Mouse (Mus musculus) hindbrain, embryonic 15.5 days (tissue): Measurements from ENCODE around the gene 1520401A03Rik. TPM values are rescaled to one million over a fixed set of nuclear protein-coding genes. Genes with fewer than 3 reads are reported as not detected.

Experiments
- polyA plus RNA-seq: library from polyadenylated mRNA; unstranded; fragments of >200 nt; fragmentation: Nextera tagmentation; extraction: Ambion mirVana; gene quantifications from 2 replicates; pipeline ENCODE4 v1.2.1, GENCODE M21; 2015

Gene 1520401A03Rik
- polyA plus RNA-seq, 1 experiment from 2014 or later: 0.13 TPM

Other genes starting within 250 kb of the 1520401A03Rik start
- not detected in 2 replicates for gene Vmn2r117, start 243.1 kb downstream of the 1520401A03Rik start, polyA plus RNA-seq
- 17.3 and 19.8 TPM in 2 replicates for gene Zfp213, start 158.5 kb downstream of the 1520401A03Rik start, polyA plus RNA-seq
- 24.3 and 29.3 TPM in 2 replicates for gene Zfp13, start 123.3 kb downstream of the 1520401A03Rik start, polyA plus RNA-seq
- gene Zscan10, start 121.9 kb downstream of the 1520401A03Rik start, polyA plus RNA-seq: 0.05 and 0.25 TPM in 2 replicates
- gene Mmp25, start 77.5 kb downstream of the 1520401A03Rik start, polyA plus RNA-seq: 1.7 TPM in 2 replicates
- 0.13 TPM in 1 of 2 replicates, not detected in the other for gene Bicdl2, start 62.3 kb downstream of the 1520401A03Rik start, polyA plus RNA-seq
- 127 and 138 TPM in 2 replicates for gene Hcfc1r1, start 49.2 kb downstream of the 1520401A03Rik start, polyA plus RNA-seq
- 40.5 and 43.5 TPM in 2 replicates for gene Thoc6, start 48.9 kb downstream of the 1520401A03Rik start, polyA plus RNA-seq
- gene Tnfrsf12a, start 45.3 kb downstream of the 1520401A03Rik start, polyA plus RNA-seq: 3.3 and 5.3 TPM in 2 replicates
- gene Cldn6, start 43.5 kb downstream of the 1520401A03Rik start, polyA plus RNA-seq: 0.38 and 0.66 TPM in 2 replicates
- 1.2 and 1.8 TPM in 2 replicates for gene Cldn9, start 38.8 kb downstream of the 1520401A03Rik start, polyA plus RNA-seq
- gene Pkmyt1, start 3.6 kb upstream of the 1520401A03Rik start, polyA plus RNA-seq: 19.8 and 21.8 TPM in 2 replicates
- gene Paqr4, start 18.1 kb upstream of the 1520401A03Rik start, polyA plus RNA-seq: 67.0 and 75.2 TPM in 2 replicates
- gene Kremen2, start 23.1 kb upstream of the 1520401A03Rik start, polyA plus RNA-seq: 1.5 TPM in 2 replicates
- gene Flywch1, start 48.8 kb upstream of the 1520401A03Rik start, polyA plus RNA-seq: 204 and 209 TPM in 2 replicates
- gene Flywch2, start 63.3 kb upstream of the 1520401A03Rik start, polyA plus RNA-seq: 79.4 and 83.9 TPM in 2 replicates
- gene Srrm2, start 67.7 kb upstream of the 1520401A03Rik start, polyA plus RNA-seq: 480 and 502 TPM in 2 replicates
- gene Elob, start 106.4 kb upstream of the 1520401A03Rik start, polyA plus RNA-seq: 1,257 and 1,293 TPM in 2 replicates
- gene Prss33, start 113.3 kb upstream of the 1520401A03Rik start, polyA plus RNA-seq: 0.17 and 0.35 TPM in 2 replicates
- gene Prss32, start 121.1 kb upstream of the 1520401A03Rik start, polyA plus RNA-seq: not detected in 2 replicates
- 1.3 and 1.8 TPM in 2 replicates for gene Prss41, start 121.4 kb upstream of the 1520401A03Rik start, polyA plus RNA-seq
- gene Prss21, start 145.3 kb upstream of the 1520401A03Rik start, polyA plus RNA-seq: not detected in 2 replicates
- gene Dcpp1, start 158.1 kb upstream of the 1520401A03Rik start, polyA plus RNA-seq: not detected in 2 replicates
- gene Dcpp2, start 158.1 kb upstream of the 1520401A03Rik start, polyA plus RNA-seq: not detected in 2 replicates
- gene Dcpp3, start 194.7 kb upstream of the 1520401A03Rik start, polyA plus RNA-seq: not detected in 2 replicates
- not detected in 2 replicates for gene Sbp, start 218.9 kb upstream of the 1520401A03Rik start, polyA plus RNA-seq
- not detected in 2 replicates for gene Sbpl, start 232.5 kb upstream of the 1520401A03Rik start, polyA plus RNA-seq